Comparison of ENCODE assay signal across 17 mouse cellular contexts in the genomic region with DNA sequence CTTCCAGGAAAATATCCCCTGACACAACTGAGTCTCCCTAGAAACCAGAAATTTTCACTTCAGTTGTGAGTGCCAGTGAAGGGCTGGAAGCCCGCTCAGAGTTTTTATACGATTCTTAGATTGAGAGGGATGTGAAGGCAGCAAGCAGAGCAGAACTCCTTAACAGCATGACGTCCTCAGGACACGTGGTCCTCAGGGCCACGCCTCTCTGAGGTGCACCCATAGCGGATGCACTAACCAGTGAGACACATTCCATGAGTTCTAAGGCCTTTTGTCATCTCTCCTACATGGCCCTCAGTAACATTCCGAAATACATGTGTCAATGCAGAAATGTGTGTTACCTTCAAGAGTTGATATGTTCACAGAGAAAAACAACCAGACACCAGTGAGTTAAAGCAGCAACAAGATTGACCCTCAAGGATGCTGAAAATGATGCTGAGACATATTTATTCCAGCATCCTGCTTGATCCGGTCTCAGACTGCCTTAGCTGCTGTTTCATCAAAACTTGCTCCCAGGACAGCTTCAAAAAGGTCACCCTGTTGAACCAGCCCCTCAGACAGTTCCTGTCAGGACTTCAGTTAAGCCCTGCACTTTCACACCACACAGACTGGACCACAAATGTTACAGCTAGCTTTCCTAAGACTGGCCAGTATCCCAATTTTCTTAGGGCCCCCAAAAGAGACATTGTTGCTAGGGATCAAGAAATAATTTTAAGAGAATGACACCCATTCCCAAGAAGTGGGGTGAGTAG.
"Had no signal": no experiment of that assay in that cellular context is flagged by ENCODE, and none has a peak within 500 bp of the region (broad histone marks: within the 10 kb centered on the region; RNA-seq: fewer than 3 reads in every experiment).

No protein-coding gene starts in this region.

- DNase-seq: kidney, adult 2 months; kidney, postnatal 25 days; layer of hippocampus, adult 9-11 months; liver, embryonic 13.5 days; lung, embryonic 14.5 days; lung, postnatal 36 days; right cerebral cortex, adult 18-20 months; right cerebral cortex, postnatal 14 days; right cerebral cortex, postnatal 4 days; thymus, postnatal 25 days had no signal

- H3K9me3 ChIP-seq: liver, embryonic 13.5 days; megakaryocyte, embryonic 14.5 days; midbrain, embryonic 10.5 days; midbrain, embryonic 13.5 days had no signal

- H3K9ac ChIP-seq: liver, embryonic 13.5 days; lung, embryonic 14.5 days; midbrain, embryonic 13.5 days had no signal

- H3K4me2 ChIP-seq: liver, embryonic 13.5 days; lung, embryonic 14.5 days; midbrain, embryonic 13.5 days had no signal

- ATAC-seq: lung, postnatal 0 days; midbrain, embryonic 13.5 days; midbrain, embryonic 16.5 days had no signal

- H3K4me3 ChIP-seq: layer of hippocampus, adult 2 months; liver, embryonic 13.5 days; megakaryocyte, embryonic 14.5 days; midbrain, embryonic 10.5 days; midbrain, embryonic 13.5 days had no signal

- H3K36me3 ChIP-seq: liver, embryonic 13.5 days; midbrain, embryonic 10.5 days; midbrain, embryonic 13.5 days had no signal

- H3K27ac ChIP-seq: kidney, postnatal 0 days; layer of hippocampus, adult 2 months; liver, embryonic 13.5 days; midbrain, embryonic 10.5 days; midbrain, embryonic 13.5 days had no signal
